Mouse (Mus musculus): ENCODE results near the gene Lzts2.

DNA sequence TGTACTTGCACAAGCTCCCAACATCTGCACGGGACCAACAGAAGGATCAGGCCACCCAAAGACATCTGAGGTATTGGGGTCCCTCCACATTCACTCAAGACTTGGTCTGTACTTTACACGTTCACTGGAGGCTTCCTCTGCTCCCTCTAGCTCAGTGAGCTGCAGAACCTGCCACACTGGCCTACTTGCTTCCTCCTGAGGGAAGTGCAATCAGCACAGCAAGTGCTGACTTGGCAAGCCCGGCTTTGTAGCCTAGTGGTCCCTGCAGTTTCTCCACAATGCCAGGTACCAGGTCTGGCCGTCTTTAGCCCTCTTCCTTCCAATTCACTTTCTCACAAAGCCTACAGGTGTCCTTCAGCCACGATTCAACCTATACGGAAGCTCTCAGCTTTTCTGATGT, 27.2 kb upstream of the Lzts2 start:
- TF ChIP-seq GATA1 (IDR thresholded peaks at IDR 0.05; ENCODE audit: low read length) (no peak), TAL1 (IDR thresholded peaks at IDR 0.05; ENCODE audit: low read length) (no peak)

All from erythroblast, embryonic 14.5 days (primary cell).